Mouse (Mus musculus): ENCODE measurements around the gene Laptm4a.

DNA sequence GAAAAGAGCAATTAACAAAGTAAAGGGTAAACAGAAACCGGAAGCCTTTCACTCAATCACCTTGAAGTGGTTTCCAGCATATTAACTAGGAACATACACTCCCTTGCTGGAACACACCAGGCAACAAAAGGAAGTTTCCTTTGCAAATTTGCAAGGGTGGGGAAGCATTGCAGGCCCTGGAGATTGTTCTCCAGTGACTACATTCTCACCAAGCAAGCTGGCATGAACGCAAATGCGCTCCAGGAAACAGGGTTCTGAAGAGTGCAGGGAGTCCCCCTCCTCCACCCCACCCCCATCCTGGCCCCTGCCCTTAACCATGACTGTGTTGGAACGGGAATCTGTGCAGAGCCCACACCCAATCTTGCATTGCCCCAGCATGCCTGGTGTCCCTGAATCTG, 36.3 kb upstream of the Laptm4a start:
- TF ChIP-seq CTCF (IDR thresholded peaks at IDR 0.05; ENCODE audit: low read depth, low read length) (no peak), POLR2A (IDR thresholded peaks at IDR 0.05; ENCODE audit: extremely low read depth, insufficient read depth, low read length) (no peak)
